Mouse (Mus musculus): ENCODE measurements at regions not wholly inside any gene's neighbourhood (a gene's known extent, or its start where the extent isn't known, plus 50 kb on each side); places are given as distances from the start of the nearest gene placed in this dataset.

DNA sequence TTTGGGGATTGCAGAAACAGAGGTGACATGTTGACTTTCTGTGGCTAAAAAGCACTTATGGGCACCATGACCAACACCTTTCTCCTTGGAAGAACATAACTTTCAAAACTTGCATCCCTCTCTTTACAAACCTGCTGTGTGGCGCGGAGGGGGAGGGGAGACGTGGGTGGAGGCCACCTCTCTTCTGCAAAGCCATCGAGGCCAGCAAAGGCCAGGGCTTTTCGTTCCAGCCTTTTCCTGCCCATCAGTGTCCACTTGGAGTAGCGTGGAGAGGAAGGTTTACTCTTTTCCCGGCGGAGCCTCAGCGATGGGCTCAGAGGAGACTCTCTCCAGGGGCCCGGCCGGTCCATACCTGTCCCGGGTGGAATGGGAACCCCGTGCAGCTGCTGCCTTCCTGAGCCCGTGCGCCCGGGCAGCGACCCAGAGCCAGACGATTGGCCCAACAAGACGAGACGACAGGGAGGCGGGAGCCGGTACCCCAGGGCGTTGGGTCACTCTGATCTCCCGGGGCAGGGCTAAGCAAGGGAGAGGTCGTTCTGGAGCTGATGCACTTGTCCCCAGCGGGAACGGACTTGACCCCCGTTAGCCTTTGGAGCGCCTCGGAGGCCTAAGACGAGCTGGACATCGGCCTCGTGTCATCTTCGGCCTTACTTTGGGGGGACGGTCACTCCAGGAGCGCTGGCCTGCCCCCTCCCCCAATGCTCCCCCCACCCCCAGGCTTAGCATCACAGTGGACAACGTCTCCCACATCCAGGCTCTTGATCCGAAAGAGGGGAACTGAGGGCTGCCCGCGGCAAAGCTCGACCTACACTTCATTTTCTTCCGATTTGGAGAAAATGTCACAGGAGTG is 311.8 kb downstream of the Mtx2 start:
- peak overlapping the region; percentile 37 for H3K4me3 ChIP-seq (ENCODE audit: low read depth, low read length)
- TF ChIP-seq CTCF (IDR thresholded peaks at IDR 0.05; ENCODE audit: low read depth) = no peak
- WGBS = 2% methylated on average over 40 of the region's 42 CpGs

DNA sequence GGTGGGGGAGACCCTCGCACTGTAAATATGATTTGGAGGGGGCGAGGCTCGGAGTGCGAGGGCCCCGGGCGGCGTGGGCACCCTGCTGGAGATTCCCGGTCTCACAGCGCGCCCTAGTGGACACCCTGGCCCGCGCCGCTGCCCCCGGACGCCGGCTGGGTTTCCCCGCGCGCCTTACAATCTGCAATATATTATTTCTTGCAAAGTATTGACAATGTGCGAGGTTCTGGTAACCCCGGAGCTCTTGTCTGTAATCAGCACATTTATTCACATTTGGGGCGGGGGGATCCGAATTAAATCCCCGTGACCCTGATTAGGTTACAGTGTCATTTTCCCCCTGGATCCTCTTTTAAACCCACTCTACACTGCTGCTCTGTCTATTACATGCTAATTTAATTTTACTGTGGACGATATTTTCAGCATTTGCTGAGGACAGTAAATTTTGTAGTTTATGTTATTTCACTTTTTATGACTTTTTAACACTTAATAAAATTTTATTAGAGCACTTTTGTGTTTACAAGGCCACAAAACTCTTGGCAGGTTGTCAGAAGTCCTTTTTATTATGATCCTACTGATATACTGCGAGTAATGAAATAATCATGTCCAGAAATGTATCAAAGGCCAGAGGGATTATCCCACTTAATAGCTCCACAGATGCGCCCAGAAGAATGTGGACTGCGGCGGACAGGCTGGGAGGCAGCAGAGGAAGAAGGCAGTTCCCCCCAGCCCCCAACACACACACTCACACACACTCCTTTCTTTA is 312.6 kb downstream of the Mtx2 start:
- Histone ChIP-seq H3K27me3 (replicated peaks; ENCODE audit: control insufficient read depth, insufficient read depth, low read length) (peaks cover 60% of the 10 kb centered on the region), H3K27ac (ENCODE audit: low read depth, low read length) (no peak overlapping the region), H3K4me1 (replicated peaks; ENCODE audit: control insufficient read depth, insufficient read depth, low read length) (no peaks in the 10 kb centered on the region), H3K9ac (ENCODE audit: low read depth, low read length) (no peak overlapping the region), H3K4me2 (replicated peaks; ENCODE audit: low read depth) (peak overlapping the region; percentile 65), H3K36me3 (ENCODE audit: control insufficient read depth, insufficient read depth) (no peaks in the 10 kb centered on the region), H3K4me3 (ENCODE audit: low read depth, low read length) (peak overlapping the region; percentile 37), H3K9me3 (ENCODE audit: control insufficient read depth) (no peaks in the 10 kb centered on the region)
- ATAC-seq = no peak
- TF ChIP-seq CTCF (IDR thresholded peaks at IDR 0.05; ENCODE audit: low read depth) = peak; percentile 83
- 4% methylated on average over 29 of the region's 29 CpGs for WGBS

More for the DNA sequence above, 311.8 kb downstream of the Mtx2 start:
- H3K27me3 ChIP-seq (replicated peaks; ENCODE audit: control insufficient read depth, insufficient read depth, low read length) = peaks cover 55% of the 10 kb centered on the region
- no peaks in the 10 kb centered on the region for H3K4me1 ChIP-seq (replicated peaks; ENCODE audit: control insufficient read depth, insufficient read depth, low read length)
- peak overlapping the region; percentile 65 for H3K4me2 ChIP-seq (replicated peaks; ENCODE audit: low read depth)
- no peak overlapping the region for H3K27ac ChIP-seq (ENCODE audit: low read depth, low read length)
- H3K9me3 ChIP-seq (ENCODE audit: control insufficient read depth) = no peaks in the 10 kb centered on the region
- no peak overlapping the region for H3K9ac ChIP-seq (ENCODE audit: low read depth, low read length)
- no peaks in the 10 kb centered on the region for H3K36me3 ChIP-seq (ENCODE audit: control insufficient read depth, insufficient read depth)
- no peak for ATAC-seq

DNA sequence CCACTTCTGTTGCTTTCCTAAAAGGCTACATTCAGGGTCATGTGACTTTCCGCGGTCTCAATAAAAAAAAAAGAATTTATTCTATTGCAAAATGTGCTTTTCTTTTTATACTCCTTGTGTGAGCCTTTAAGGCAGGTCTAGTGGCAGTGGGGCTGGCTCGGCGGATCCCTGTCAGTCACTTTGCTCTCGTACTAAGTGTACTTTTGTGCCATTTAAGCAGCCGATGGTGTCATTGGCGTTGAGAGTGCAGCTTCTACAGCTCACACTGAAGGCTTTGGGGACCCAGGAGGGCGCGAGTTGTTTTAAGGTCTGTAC is 313.1 kb downstream of the Mtx2 start:
- no peaks in the 10 kb centered on the region for H3K4me1 ChIP-seq (replicated peaks; ENCODE audit: control insufficient read depth, insufficient read depth, low read length)
- peaks cover 57% of the 10 kb centered on the region for H3K27me3 ChIP-seq (replicated peaks; ENCODE audit: control insufficient read depth, insufficient read depth, low read length)
- H3K4me2 ChIP-seq (replicated peaks; ENCODE audit: low read depth) = no peak overlapping the region
- ATAC-seq = no peak
- H3K36me3 ChIP-seq (ENCODE audit: control insufficient read depth, insufficient read depth) = no peaks in the 10 kb centered on the region
- no peak overlapping the region for H3K9ac ChIP-seq (ENCODE audit: low read depth, low read length)
- WGBS = 30% methylated on average over 9 of the region's 9 CpGs
- TF ChIP-seq CTCF (IDR thresholded peaks at IDR 0.05; ENCODE audit: low read depth) = no peak
- H3K9me3 ChIP-seq (ENCODE audit: control insufficient read depth) = no peaks in the 10 kb centered on the region
- H3K4me3 ChIP-seq (ENCODE audit: low read depth, low read length) = no peak overlapping the region
- H3K27ac ChIP-seq (ENCODE audit: low read depth, low read length) = no peak overlapping the region

DNA sequence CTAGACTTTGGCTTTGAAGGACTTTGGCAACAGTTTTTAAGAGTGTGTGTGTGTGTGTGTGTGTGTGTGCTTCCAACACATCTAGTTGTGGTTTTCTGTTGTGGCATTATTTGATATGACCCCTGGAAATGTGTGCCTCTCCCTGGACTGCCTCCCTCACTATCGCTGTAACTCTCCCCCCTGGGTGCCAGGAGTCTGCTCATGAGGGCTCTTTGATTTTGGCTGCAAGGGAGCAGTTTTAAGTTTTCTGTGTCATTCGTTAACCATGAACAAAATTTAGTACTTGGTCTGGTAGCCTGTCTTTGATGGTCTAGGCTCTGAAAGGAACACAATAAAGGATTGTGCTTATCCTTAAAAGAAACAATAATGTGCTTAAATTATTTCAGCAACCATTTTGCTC is 313.9 kb downstream of the Mtx2 start:
- no peak for TF ChIP-seq CTCF (IDR thresholded peaks at IDR 0.05; ENCODE audit: low read depth)
- no peaks in the 10 kb centered on the region for H3K36me3 ChIP-seq (ENCODE audit: control insufficient read depth, insufficient read depth)
- H3K4me2 ChIP-seq (replicated peaks; ENCODE audit: low read depth) = no peak overlapping the region
- peaks cover 57% of the 10 kb centered on the region for H3K27me3 ChIP-seq (replicated peaks; ENCODE audit: control insufficient read depth, insufficient read depth, low read length)
- H3K9ac ChIP-seq (ENCODE audit: low read depth, low read length) = no peak overlapping the region
- ATAC-seq = no peak
- no peaks in the 10 kb centered on the region for H3K9me3 ChIP-seq (ENCODE audit: control insufficient read depth)
- H3K27ac ChIP-seq (ENCODE audit: low read depth, low read length) = no peak overlapping the region
- no peak overlapping the region for H3K4me3 ChIP-seq (ENCODE audit: low read depth, low read length)
- no peaks in the 10 kb centered on the region for H3K4me1 ChIP-seq (replicated peaks; ENCODE audit: control insufficient read depth, insufficient read depth, low read length)
- 71% methylated on average over 2 of the region's 2 CpGs for WGBS

DNA sequence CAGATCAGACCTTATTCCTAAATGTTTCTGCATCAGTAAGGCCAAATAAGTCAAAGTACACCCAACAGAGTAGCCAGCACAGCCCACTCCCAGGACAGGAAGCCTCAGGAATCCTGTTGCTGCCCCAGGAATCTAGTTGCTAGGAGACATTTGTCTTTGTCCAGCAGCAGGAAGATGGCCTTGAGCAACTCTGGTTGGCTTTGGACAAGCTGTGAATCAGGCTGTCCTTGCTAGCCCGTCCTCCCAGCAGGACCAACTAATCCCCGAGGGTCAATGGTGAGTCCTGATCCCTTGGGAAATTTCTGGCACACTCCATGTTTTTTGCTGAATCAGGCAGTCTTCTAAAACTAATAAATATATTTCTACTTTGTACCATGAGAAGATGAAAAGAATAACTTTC is 317.1 kb downstream of the Mtx2 start:
- H3K27me3 ChIP-seq (replicated peaks; ENCODE audit: control insufficient read depth, insufficient read depth, low read length) = peaks cover 37% of the 10 kb centered on the region
- H3K9me3 ChIP-seq (ENCODE audit: control insufficient read depth) = no peaks in the 10 kb centered on the region
- 30% methylated on average over 2 of the region's 2 CpGs for WGBS
- ATAC-seq = no peak
- H3K4me1 ChIP-seq (replicated peaks; ENCODE audit: control insufficient read depth, insufficient read depth, low read length) = no peaks in the 10 kb centered on the region
- H3K9ac ChIP-seq (ENCODE audit: low read depth, low read length) = no peak overlapping the region
- no peak for TF ChIP-seq CTCF (IDR thresholded peaks at IDR 0.05; ENCODE audit: low read depth)
- H3K4me2 ChIP-seq (replicated peaks; ENCODE audit: low read depth) = no peak overlapping the region
- H3K4me3 ChIP-seq (ENCODE audit: low read depth, low read length) = no peak overlapping the region
- H3K27ac ChIP-seq (ENCODE audit: low read depth, low read length) = no peak overlapping the region
- no peaks in the 10 kb centered on the region for H3K36me3 ChIP-seq (ENCODE audit: control insufficient read depth, insufficient read depth)

DNA sequence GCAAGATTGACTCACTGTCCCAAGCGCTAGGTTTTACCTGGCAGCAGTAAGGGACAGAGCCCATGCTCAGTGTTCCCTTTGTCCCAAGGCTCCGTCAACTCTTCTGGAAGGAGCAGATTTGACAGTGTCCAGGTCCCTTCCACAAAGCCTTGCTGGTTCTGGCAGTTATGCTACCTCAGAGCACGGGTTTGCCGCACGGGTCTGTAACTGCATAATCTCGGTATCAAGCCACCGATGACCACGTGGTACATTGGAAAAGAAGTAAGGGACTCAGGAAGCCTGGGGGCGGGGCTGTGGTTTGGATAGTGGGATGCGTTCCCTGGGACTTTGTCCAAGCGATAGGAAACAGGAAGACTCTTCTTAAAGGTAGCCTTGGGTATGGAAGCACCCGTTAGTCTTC is 319.3 kb downstream of the Mtx2 start:
- no peak for ATAC-seq
- no peak for TF ChIP-seq CTCF (IDR thresholded peaks at IDR 0.05; ENCODE audit: low read depth)
- WGBS = 78% methylated on average over 12 of the region's 12 CpGs
- Histone ChIP-seq H3K36me3 (ENCODE audit: control insufficient read depth, insufficient read depth) (no peaks in the 10 kb centered on the region), H3K27me3 (replicated peaks; ENCODE audit: control insufficient read depth, insufficient read depth, low read length) (peaks cover 19% of the 10 kb centered on the region; the same call in 1 of the 2 replicates), H3K9ac (ENCODE audit: low read depth, low read length) (no peak overlapping the region), H3K4me2 (replicated peaks; ENCODE audit: low read depth) (no peak overlapping the region), H3K9me3 (ENCODE audit: control insufficient read depth) (no peaks in the 10 kb centered on the region), H3K27ac (ENCODE audit: low read depth, low read length) (no peak overlapping the region), H3K4me1 (replicated peaks; ENCODE audit: control insufficient read depth, insufficient read depth, low read length) (no peaks in the 10 kb centered on the region), H3K4me3 (ENCODE audit: low read depth, low read length) (no peak overlapping the region)

Measured in intestine, postnatal 0 days (tissue).